In genomic region chr3:139663712-139664245, GRCm38 (mm10) we compare ENCODE assay signal across 27 mouse cellular contexts.
"Had no signal": no experiment of that assay in that cellular context is flagged by ENCODE, and none has a peak within 500 bp of the region (broad histone marks: within the 10 kb centered on the region; RNA-seq: fewer than 3 reads in every experiment).

No protein-coding gene starts in this region.

- ATAC-seq: hindbrain, postnatal 0 days; inflammation-experienced regulatory T-cells, adult 6 months; intestine, embryonic 15.5 days; intestine, postnatal 0 days; liver, postnatal 0 days had no signal

- H3K4me3 ChIP-seq: heart, embryonic 10.5 days; heart, embryonic 12.5 days; hindbrain, embryonic 13.5 days; hindbrain, embryonic 15.5 days; intestine, embryonic 15.5 days; kidney, embryonic 15.5 days; layer of hippocampus, adult 2 months; left cerebral cortex, adult 2 months; liver, embryonic 13.5 days; liver, embryonic 15.5 days had no signal

- H3K27ac ChIP-seq: heart, embryonic 10.5 days; hindbrain, embryonic 13.5 days; hindbrain, embryonic 15.5 days; hindbrain, postnatal 0 days; intestine, embryonic 15.5 days; kidney, embryonic 15.5 days; layer of hippocampus, adult 2 months; left cerebral cortex, adult 2 months; liver, embryonic 13.5 days; liver, embryonic 15.5 days had no signal

- H3K9me3 ChIP-seq: heart, embryonic 10.5 days; heart, embryonic 12.5 days; hindbrain, embryonic 13.5 days; hindbrain, embryonic 15.5 days; intestine, embryonic 15.5 days; kidney, embryonic 15.5 days; liver, embryonic 13.5 days; liver, embryonic 15.5 days had no signal

- H3K36me3 ChIP-seq: heart, embryonic 10.5 days; heart, embryonic 12.5 days; hindbrain, embryonic 13.5 days; hindbrain, embryonic 15.5 days; intestine, embryonic 15.5 days; kidney, embryonic 15.5 days; liver, embryonic 13.5 days; liver, embryonic 15.5 days had no signal

- H3K9ac ChIP-seq: heart, embryonic 12.5 days; hindbrain, embryonic 13.5 days; hindbrain, embryonic 15.5 days; intestine, embryonic 15.5 days; kidney, embryonic 15.5 days; liver, embryonic 13.5 days; liver, embryonic 15.5 days; liver, postnatal 0 days had no signal

- H3K4me2 ChIP-seq: heart, embryonic 12.5 days; hindbrain, embryonic 13.5 days; hindbrain, embryonic 15.5 days; intestine, embryonic 15.5 days; kidney, embryonic 15.5 days; liver, embryonic 11.5 days; liver, embryonic 13.5 days; liver, embryonic 15.5 days had no signal

- H3K27me3 ChIP-seq: heart, embryonic 12.5 days; hindbrain, embryonic 13.5 days; hindbrain, embryonic 15.5 days; intestine, embryonic 15.5 days; kidney, embryonic 15.5 days; liver, embryonic 13.5 days; liver, embryonic 15.5 days had no signal

- DNase-seq: gastrocnemius, postnatal 14 days; gastrocnemius, postnatal 36 days; heart, adult 11 months; heart, postnatal 10 days; heart, postnatal 36 days; kidney, adult 2 months; kidney, adult 9 months; kidney, postnatal 10 days; kidney, postnatal 25 days; kidney, postnatal 4 days; left cerebral cortex, postnatal 4 days; liver; liver, embryonic 13.5 days; liver, postnatal 0 days had no signal

- H3K4me1 ChIP-seq: heart, embryonic 10.5 days; heart, embryonic 12.5 days; hindbrain, embryonic 13.5 days; hindbrain, embryonic 15.5 days; intestine, embryonic 15.5 days; kidney, embryonic 15.5 days; liver, embryonic 13.5 days; liver, embryonic 15.5 days had no signal
